In genomic region chr16:19062557-19063400, GRCm38 (mm10) we compare ENCODE assay signal across 20 mouse cellular contexts.
DNase-seq lines count a peak whose midpoint lies in the region; ATAC-seq and TF ChIP-seq lines count a peak whose summit lies in the region.
"Had no signal": no experiment of that assay in that cellular context is flagged by ENCODE, and none has a peak within 500 bp of the region (broad histone marks: within the 10 kb centered on the region; RNA-seq: fewer than 3 reads in every experiment).

No protein-coding gene starts in this region.

- peaks cover 8% of the 10 kb centered on the region for H3K4me1 ChIP-seq in spleen, adult 2 months (ENCODE audit: control insufficient read depth, insufficient read depth, insufficient read length)
- H3K4me1 ChIP-seq: embryonic facial prominence, embryonic 10.5 days; embryonic facial prominence, embryonic 12.5 days; forebrain, embryonic 13.5 days; forebrain, embryonic 15.5 days had no signal

- DNase-seq in spleen, adult 2 months (ENCODE audit: low read depth in 1 of 2, low spot score in 2 of 2): peak in 1 of 2 experiments; percentile 37
- no peak for DNase-seq in spleen, adult 18-20 months
- peak; percentile 58 for DNase-seq in splenic B cell, adult 2 months (ENCODE audit: low read depth, low spot score)
- no peak for DNase-seq in embryo, embryonic 11 days
- DNase-seq: adrenal gland, postnatal 10 days; adrenal gland, postnatal 25 days; B cell, adult 2 months; cerebellum, adult 11-12 months; cerebellum, adult 2 months; cerebellum, adult 9-10 months; cerebellum, postnatal 10 days; cerebellum, postnatal 36 days; forebrain, postnatal 0 days had no signal

- peaks cover 14% of the 10 kb centered on the region for H3K36me3 ChIP-seq in spleen, adult 2 months (ENCODE audit: control insufficient read depth, insufficient read depth, low read length)
- peaks cover 12% of the 10 kb centered on the region; the same call in 1 of the 2 replicates for H3K36me3 ChIP-seq in splenic B cell, adult 2 months (ENCODE audit: control insufficient read depth, insufficient read depth, low read length, poor library complexity, severe bottlenecking)
- H3K36me3 ChIP-seq: embryonic facial prominence, embryonic 10.5 days; embryonic facial prominence, embryonic 12.5 days; forebrain, embryonic 15.5 days had no signal

- TF ChIP-seq CTCF in spleen, adult 2 months (IDR thresholded peaks at IDR 0.05; ENCODE audit: extremely low read depth, insufficient read depth, insufficient read length, insufficient replicate concordance): no peak

- 44% methylated on average over 3 of the region's 3 CpGs for WGBS in spleen, adult 2 months

- H3K4me3 ChIP-seq in spleen, adult 2 months (ENCODE audit: extremely low read depth, insufficient read depth, insufficient read length): peak overlapping the region; percentile 56
- H3K4me3 ChIP-seq: embryonic facial prominence, embryonic 10.5 days; embryonic facial prominence, embryonic 12.5 days; forebrain, embryonic 13.5 days; forebrain, embryonic 15.5 days had no signal

- peak overlapping the region; percentile 91 for H3K27ac ChIP-seq in spleen, adult 2 months (ENCODE audit: insufficient read depth, low read length)
- H3K27ac ChIP-seq: embryonic facial prominence, embryonic 10.5 days; embryonic facial prominence, embryonic 12.5 days; forebrain, embryonic 13.5 days; forebrain, embryonic 15.5 days had no signal

- H3K27me3 ChIP-seq in spleen, adult 2 months (ENCODE audit: control insufficient read depth, insufficient read depth, low read length): no peaks in the 10 kb centered on the region
- H3K27me3 ChIP-seq in splenic B cell, adult 2 months (ENCODE audit: control insufficient read depth, insufficient read depth, low read length, poor library complexity, severe bottlenecking): no peaks in the 10 kb centered on the region
- H3K27me3 ChIP-seq: embryonic facial prominence, embryonic 12.5 days; forebrain, embryonic 13.5 days; forebrain, embryonic 15.5 days had no signal

- peak; percentile 36; the same call in 1 of the 2 replicates for ATAC-seq in neutrophil, adult 5-6 weeks (ENCODE audit: extremely low read depth, insufficient number of reproducible peaks, low FRiP score, poor library complexity, severe bottlenecking)
- ATAC-seq in granulocyte monocyte progenitor cell, adult 5-6 weeks (replicated peaks; ENCODE audit: poor library complexity, severe bottlenecking): no peak
- ATAC-seq: CD4-positive, CD25-positive, alpha-beta regulatory T cell, adult 4 months; forebrain, embryonic 13.5 days; forebrain, embryonic 15.5 days; forebrain, postnatal 0 days had no signal

- TF ChIP-seq POLR2A in spleen, adult 2 months (IDR thresholded peaks at IDR 0.05; ENCODE audit: low read depth, low read length): peak; percentile 63
